Mouse (Mus musculus): Measurements from ENCODE around the gene Eci2.
A peak's percentile ranks its signal among the peaks of the same experiment; 100 is the strongest.
"Not testable (repeated sequence)": the region's sequence is repeated elsewhere in the genome, so short reads cannot be mapped to it uniquely, and the experiment has no call there.

Gene Eci2

DNA sequence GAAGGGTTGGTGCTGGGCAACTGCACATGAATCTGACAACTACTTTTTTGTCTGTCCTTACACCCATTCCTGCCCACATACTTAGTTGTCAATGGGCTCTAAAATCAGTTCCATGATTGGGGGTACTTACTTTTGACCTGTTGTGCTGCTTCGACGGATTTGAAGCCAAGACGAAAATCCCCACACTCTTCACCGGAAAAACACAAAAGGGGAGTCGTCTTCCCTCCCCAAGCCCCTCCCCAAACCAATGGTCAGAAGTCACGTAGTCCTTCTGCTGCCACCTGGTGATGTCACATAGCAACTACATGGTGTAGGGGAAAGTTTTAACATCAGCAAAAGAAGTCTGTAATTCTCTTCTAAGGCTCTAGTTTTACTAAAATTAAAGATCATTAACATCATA is at the start of gene Eci2:
Gene Eci2 (minus strand): TSS at position 218 of the 400 bp plus-strand sequence.
- DNase-seq (ENCODE audit: low read depth, low spot score) = peak; percentile 14

DNA sequence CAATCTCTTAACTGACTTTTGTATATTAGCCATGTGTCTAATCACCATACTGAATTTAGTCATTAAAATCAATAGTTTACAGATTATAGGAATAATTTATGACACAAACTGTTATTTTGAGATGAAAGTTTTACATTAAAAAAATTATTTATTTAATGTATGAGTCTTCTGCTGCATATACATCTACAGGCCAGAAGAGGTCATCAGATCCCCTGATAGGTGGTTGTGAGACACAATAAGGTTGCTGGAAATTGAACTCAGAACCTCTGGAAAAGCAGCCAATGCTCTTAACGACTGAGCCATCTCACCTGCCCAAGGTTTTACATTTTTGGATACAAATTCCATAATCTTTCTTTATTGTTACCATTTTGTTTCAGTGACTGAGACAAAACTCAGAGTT is 48.0 kb upstream of the Eci2 start:
- no peak for DNase-seq (ENCODE audit: low read depth, low spot score)

DNA sequence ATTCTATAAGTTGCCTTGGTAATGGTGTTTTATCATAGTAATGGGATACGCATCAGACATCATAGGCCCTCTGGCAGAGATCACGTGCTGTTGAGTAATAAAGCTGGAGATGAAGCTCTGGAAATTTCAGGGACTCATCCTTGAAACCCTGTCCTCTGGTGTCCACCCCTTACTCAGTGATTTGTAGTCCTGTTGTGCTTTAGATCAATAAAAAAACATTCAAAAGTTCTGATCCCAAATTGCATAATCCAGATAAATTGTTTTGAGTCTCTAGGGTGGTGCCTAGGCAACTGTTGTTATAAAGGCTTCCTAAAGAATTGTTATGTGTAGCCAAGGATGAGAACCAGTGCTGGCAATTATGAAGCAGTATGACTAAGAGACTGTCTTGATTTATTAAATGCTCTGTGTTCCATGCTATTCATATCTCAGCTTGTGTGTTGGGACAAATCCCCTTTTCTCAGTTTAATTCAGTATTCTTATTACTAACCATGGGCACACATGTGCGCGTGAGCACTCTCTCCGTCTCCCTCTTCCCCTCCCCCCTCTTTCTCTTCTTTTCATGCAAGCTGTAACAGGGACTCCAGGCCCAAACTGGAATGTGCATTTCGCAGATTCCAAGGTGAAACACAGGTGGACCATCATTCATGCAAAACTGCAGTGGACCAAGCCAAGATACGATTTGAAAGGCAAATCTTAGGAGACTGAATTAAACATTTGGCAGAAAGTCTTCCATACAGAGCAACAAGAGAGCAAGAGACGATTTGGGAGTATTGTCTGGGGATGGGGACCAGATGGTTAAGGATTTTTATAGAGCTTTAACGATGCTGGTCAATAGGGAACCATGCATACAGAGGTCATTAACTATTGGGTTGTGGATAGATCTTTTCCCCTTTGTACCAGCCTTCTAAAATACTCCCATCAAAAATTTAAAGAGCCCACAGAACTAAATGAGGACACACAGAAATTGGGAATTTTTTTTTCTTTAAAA is 43.9 kb upstream of the Eci2 start:
- DNase-seq (ENCODE audit: low read depth, low spot score) = no peak

GRCm38 (mm10) chr13:35067084-35067483 is 40.2 kb upstream of the Eci2 start:
- DNase-seq (ENCODE audit: low read depth, low spot score) = no peak

GRCm38 (mm10) chr13:35066033-35066432 is 39.1 kb upstream of the Eci2 start:
- DNase-seq (ENCODE audit: low read depth, low spot score) = no peak

DNA sequence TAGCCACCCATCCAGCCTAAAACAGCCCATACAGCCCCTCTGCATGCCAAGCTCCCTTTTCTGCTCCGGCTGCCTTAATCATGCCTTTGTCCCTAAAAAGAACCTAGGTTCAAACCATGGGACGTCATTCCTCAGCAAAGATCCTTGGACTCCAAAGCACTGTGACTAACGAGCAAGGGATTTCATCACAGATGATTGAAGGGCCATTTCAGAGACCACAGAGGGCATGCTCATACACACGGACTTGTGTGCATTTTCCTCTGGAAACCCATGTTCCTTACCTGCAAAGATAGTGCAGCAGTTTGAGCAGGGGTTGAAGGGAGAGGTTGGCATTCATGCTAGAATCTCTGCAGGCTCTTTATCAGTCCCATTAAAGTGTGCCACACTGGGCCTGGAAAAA is 37.5 kb upstream of the Eci2 start:
- no peak for DNase-seq (ENCODE audit: low read depth, low spot score)

DNA sequence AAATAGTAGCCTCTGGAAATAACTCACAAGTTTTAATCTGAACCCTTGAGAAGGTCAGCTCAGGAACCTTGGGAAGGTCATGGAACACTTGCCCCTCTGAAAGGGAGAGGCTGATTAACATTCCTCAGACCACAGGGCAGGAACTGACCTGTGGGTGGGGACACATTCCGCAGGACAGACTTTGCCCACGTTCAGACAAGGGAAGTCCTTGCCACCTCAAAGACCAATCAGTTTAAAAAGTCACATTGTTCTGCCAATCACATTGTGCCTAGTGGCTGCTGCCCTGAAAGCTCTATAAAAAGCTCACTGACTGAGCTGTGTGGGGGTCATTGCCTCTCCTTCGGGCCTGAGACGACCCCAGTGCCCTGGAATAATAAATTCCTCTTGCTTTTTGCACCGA is 31.2 kb upstream of the Eci2 start:
- DNase-seq (ENCODE audit: low read depth, low spot score) = no peak

GRCm38 (mm10) chr13:35036486-35036885 is 9.6 kb upstream of the Eci2 start:
- no peak for DNase-seq (ENCODE audit: low read depth, low spot score)

DNA sequence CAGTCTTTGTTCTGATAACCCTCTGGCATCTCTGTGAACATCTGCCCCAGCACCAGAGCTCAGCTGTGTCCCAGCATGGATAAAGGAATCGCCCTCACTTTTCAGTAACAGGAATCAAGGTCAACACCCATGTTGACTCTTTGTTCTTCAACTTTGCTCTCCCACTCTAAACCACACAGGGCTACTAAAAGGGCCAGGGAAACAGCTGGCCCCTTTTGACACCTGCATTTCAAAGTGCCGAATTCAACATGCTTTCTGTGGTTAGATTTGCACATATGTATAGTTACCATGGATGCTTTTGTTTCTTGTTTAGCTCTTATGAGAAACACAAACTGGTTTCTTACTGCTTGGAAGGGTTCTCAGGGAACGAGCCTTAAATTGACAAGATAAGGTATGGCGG is 8.8 kb upstream of the Eci2 start:
- DNase-seq (ENCODE audit: low read depth, low spot score) = no peak

- no peak for DNase-seq (ENCODE audit: low read depth, low spot score)
Measured at GRCm38 (mm10) chr13:35033571-35033970, 6.7 kb upstream of the Eci2 start.

- no peak for DNase-seq (ENCODE audit: low read depth, low spot score)
Measured at GRCm38 (mm10) chr13:35031684-35032082, 4.8 kb upstream of the Eci2 start.

- DNase-seq (ENCODE audit: low read depth, low spot score) = no peak
Measured at GRCm38 (mm10) chr13:35030979-35031683, 4.2 kb upstream of the Eci2 start.

DNA sequence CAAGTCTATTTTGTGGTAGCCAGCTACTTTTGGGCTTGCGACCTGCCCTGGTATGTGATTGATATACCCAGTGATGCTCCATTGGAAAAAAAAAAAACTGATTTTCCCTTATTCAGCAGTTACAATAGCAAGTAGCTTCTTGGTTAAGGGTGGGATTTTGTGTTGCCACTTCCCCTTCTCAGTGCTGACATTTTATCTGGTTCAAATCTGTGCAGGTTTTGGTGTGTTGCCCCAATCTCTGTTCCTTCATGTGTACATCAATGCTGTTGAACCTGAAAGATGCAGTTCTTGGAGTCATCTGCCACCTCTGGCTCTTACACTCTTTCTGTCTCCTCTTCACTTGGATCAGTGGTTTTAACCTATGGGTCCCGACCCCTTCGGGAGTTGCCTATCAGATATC is 1.5 kb upstream of the Eci2 start:
- no peak for DNase-seq (ENCODE audit: low read depth, low spot score)

DNA sequence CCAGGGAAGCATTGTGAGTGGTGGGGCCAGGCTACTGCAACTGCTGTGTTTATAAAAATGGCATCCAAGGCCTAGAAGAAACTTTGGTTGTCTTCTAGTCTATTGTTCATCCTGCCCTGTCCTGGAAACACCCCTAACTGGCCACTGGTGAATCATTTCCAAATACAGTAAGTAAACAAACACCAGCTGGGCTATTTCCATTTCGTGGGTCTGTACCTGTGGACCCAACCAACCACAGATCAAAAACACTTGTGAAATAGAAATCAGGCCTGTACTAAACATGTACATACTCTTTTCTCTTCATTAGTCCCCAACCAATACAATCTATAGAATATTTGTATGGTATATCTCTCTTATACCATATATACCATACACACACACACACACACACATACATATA is 3.5 kb downstream of the Eci2 start:
- not testable (repeated sequence) for DNase-seq (ENCODE audit: low read depth, low spot score)

DNA sequence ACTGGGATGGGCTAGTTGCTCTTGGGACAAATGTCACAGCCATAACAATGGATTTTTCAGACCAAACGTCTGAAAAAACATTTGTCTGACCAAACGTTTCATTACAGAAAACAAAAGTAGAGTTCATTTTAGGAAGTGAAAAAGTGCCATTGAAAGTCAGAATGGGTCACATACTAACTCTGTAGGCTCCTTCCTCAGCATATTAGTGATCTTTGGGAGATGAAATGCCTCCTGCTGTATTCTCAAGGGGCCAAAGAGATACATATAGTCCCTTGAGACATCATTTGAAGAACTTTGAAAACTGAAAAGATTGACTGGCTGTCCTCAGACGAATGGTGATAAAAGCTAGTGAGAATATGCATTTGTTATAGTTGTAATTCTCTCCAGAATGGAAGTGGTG is 6.5 kb downstream of the Eci2 start:
- no peak for DNase-seq (ENCODE audit: low read depth, low spot score)

DNA sequence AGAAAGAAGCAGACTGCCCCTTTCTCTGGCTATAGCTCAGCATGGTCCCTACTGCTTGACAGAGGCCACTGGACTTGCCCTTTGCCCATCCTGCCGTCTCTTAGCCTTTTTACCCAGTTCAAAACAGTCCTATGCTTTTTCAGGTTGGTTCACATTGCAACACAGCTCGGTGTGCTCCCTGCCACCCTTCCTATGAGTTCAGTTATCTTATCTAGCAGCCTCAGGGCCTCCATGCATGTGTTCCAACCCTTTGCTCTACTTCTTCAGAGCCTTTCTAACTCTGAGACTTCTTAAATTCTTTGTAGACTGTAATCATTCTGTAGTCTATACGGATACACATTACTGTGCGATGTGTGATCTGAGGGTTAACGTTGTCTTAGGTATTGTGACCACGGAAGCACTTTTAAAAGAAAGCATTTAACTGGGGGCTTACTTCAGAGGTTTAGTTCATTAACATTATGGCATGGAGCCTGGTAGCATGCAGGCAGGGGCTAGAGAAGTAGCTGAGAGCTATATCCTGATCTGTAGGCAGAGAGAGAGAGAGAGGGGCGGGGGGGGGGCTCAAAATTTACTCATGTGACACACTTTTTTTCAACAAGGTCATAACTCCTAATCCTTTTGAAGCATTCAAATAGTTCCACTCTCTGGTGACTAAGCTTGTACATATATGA is 7.9 kb downstream of the Eci2 start:
- DNase-seq (ENCODE audit: low read depth, low spot score) = no peak

DNA sequence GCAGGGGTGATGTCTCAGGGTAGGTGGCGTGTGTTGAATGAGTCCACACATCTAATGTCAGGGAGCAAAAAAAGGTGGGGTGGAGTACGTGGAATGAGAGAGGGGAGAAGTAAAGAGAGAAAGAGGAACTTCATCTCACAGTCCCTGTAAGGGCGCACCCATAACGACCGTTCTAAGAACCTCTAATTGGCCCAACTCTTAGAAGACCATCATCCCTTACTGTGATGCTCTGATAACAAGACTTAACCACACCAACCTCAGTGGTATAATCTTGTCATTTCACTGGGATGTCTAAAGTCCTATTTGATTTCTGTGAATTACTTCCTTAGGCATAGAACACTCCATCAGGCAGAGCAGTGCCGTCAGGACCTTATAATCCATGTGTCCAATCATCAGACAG is 9.5 kb downstream of the Eci2 start:
- no peak for DNase-seq (ENCODE audit: low read depth, low spot score)

- DNase-seq (ENCODE audit: low read depth, low spot score) = no peak
Measured at GRCm38 (mm10) chr13:35016067-35016466, 10.8 kb downstream of the Eci2 start.

DNA sequence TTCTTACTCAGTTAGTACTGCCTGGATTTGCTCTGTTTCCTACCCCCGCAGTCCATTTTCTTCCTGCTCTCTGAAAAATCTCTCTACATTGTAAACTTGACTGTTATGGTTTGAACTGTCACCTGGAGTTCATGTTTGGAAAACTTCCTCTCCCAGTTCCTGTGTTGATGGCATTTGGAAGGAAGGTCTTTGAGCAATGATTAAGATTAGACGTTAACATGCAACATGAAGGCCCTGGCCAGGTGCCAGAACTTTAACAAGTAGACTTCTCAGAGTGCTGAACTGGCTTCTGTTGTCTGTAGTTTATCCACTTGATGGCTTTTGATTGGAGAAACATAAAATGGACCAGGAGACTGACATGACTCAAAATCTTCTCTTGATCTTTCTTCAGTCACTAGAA is 31.0 kb downstream of the Eci2 start:
- DNase-seq (ENCODE audit: low read depth, low spot score) = no peak

DNA sequence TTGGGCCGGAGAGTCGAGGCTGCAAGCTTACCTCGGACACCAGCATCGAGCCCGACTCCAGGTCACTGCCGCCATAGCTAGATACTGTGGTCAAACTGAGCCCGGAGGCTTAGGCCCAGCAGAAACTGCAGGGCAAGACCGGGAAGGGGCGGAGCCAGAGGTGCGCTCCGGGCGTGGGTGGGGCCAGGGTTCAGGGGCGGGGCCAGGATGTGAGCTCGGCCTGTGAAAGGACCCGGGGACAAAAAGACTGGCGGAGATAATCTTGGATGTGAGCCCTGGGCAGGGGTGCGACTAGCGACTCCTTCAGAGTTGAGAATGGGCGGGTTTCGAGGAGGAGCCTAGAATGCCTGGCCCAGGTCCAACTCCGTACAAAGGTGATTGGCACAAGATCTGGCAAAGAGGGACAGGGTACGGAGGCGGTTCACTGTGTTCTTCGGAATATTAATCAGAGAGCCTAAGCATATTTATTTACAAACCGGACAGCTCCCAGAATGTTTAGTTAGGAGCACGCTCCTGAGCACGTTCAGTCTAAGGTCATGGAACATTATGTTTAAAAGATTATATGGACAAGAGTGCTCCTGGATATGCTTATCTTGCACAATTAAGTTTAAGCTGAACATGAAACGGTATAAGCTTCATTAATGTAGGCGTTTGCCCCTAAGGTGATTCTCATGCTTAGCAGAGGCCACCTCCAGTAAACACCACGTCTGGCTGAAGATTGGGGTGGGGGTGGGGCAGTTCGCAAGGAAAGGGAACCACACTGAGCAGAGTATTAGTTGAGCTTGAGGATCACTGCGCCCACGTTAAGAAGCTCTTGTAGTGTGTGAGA is 32.7 kb downstream of the Eci2 start:
- DNase-seq (ENCODE audit: low read depth, low spot score) = peak; percentile 84

GRCm38 (mm10) chr13:34993595-34993982 is 33.3 kb downstream of the Eci2 start:
- DNase-seq (ENCODE audit: low read depth, low spot score) = no peak
